Mouse (Mus musculus) hindbrain, embryonic 11.5 days (tissue): ENCODE measurements around the gene Mmachc. TPM values are rescaled to one million over a fixed set of nuclear protein-coding genes. Genes with fewer than 3 reads are reported as not detected.

Source experiments
- ATAC-seq: fragments of 200-750 bp; cut with Nextera tagmentation; 2 replicates; pipeline ENCODE4 v1.8.0; 2017; ENCODE audit warnings: mild to moderate bottlenecking, moderate TSS enrichment, moderate library complexity; ENCODE audit not compliant: low FRiP score
- DNase-seq: peaks from one replicate; pipeline ENCODE4 v3.0.0-alpha.2; 2015; ENCODE audit warnings: low spot score
- H3K27ac ChIP-seq: fragments of 300-500 bp; sonication (generic); 2 replicates; pipeline ENCODE4 v1.5.1; 2014; ENCODE audit warnings: mild to moderate bottlenecking, low read depth, low read length
- H3K27me3 ChIP-seq: fragments of 300-500 bp; sonication (generic); 2 replicates; pipeline ENCODE4 v1.6.1; 2014; ENCODE audit warnings: mild to moderate bottlenecking, low read length, moderate library complexity, mixed read lengths; ENCODE audit not compliant: control insufficient read depth, insufficient read depth
- H3K36me3 ChIP-seq: fragments of 300-500 bp; sonication (generic); 2 replicates; pipeline ENCODE4 v1.6.1; 2014; ENCODE audit warnings: mild to moderate bottlenecking, low read length, moderate library complexity, mixed read lengths; ENCODE audit not compliant: control insufficient read depth, insufficient read depth
- H3K4me1 ChIP-seq: fragments of 300-500 bp; sonication (generic); replicated peaks from 2 replicates; pipeline ENCODE4 v1.6.1; 2014; ENCODE audit warnings: low read length, mixed read lengths; ENCODE audit not compliant: control insufficient read depth, insufficient read depth
- H3K4me2 ChIP-seq: fragments of 300-500 bp; sonication (generic); replicated peaks from 2 replicates; pipeline ENCODE4 v1.6.1; 2014; ENCODE audit warnings: mild to moderate bottlenecking, low read depth, low read length
- H3K4me3 ChIP-seq: fragments of 300-500 bp; sonication (generic); 2 replicates; pipeline ENCODE4 v1.5.1; 2014; ENCODE audit warnings: low read depth, low read length
- H3K9ac ChIP-seq: fragments of 300-500 bp; sonication (generic); 2 replicates; pipeline ENCODE4 v1.6.1; 2014; ENCODE audit warnings: low read depth, low read length
- H3K9me3 ChIP-seq: fragments of 300-500 bp; sonication (generic); 2 replicates; pipeline ENCODE4 v1.6.1; 2016; ENCODE audit warnings: low read length; ENCODE audit not compliant: control insufficient read depth
- WGBS: fragments of 180-500 bp; shearing (Covaris S2); extraction: QIAGEN DNeasy Blood & Tissue Kit; methylation state at CpG from one replicate; pipeline ENCODE4 v1.1.7; 2014; 5-methylcytosine and 5-hydroxymethylcytosine counted together
- polyA plus RNA-seq: library from polyadenylated mRNA; unstranded; fragments of >200 nt; fragmentation: Nextera tagmentation; extraction: Ambion mirVana; gene quantifications from 2 replicates; pipeline ENCODE4 v1.2.1, GENCODE M21; 2014

The Mmachc gene
- polyA plus RNA-seq = 23.3 and 30.9 TPM in 2 replicates

DNA sequence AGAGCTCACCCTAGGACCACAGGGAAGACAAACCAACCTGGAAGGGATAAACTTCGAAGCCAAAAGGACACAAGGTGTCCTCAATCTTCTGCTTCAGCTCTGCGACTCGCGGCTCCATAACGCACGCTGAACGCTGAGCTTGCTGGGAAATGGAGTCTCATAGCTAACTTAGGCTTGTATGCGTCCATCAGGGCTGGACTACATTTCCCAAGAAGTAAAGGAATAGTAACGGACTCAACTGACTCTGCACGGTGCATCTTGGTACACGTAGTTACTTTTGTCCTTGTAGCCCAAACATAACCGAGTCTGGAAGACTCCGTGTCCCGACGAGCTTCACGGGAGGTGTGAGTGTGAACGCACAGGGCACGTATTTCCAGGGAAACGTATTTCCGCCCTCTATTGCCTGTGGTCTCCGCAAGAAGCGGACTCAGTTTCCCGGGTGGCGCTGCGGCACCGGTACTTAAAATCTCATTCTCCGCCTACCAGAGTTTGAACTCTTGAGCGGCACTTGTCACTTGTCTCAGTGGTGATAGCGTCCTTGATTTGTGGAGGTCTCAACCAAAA is at the start of gene Mmachc, which contains the start of gene Ccdc163:
Mmachc (minus strand) TSS at position 206 of the 564 bp plus-strand sequence.
Ccdc163 (plus strand) TSS at position 309 of the 564 bp plus-strand sequence.
- no peaks in the 10 kb centered on the region for H3K36me3 ChIP-seq
- peak within 1 kb of the TSS; percentile 70 for H3K9ac ChIP-seq
- under 1% methylated on average over 29 of the region's 29 CpGs for WGBS
- DNase-seq (peak; percentile 88), ATAC-seq (peak; percentile 99)
- no peaks in the 10 kb centered on the region for H3K9me3 ChIP-seq
- 0 out of 2 replicates have a peak within 1 kb of the TSS, but pooled peaks have one; percentile 17 for H3K27ac ChIP-seq
- H3K27me3 ChIP-seq = no peaks in the 10 kb centered on the region
- H3K4me3 ChIP-seq = peak within 1 kb of the TSS; percentile 59
- H3K4me2 ChIP-seq = peak within 1 kb of the TSS; percentile 74
- H3K4me1 ChIP-seq = peaks cover 2% of the 10 kb centered on the region; the same call in 1 of the 2 replicates

DNA sequence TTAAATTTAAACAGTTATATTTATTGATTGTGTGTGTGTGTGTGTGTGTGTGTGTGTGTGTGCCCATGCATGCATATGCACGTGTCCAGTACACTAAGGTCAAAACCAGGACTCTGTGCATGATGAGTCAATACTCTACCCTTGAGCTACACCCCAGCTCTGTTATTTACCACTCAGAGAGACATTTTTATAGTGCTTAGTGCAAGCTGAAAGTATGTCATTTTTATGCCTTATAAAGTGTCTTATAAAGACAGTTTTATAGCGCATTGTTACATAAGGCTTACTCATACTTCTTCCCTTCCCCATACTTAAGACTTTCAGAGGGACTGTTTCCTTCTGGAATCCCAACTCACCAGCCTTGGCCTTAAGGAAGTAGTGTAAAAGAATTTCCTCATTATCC is 41.5 kb upstream of the Mmachc start:
- DNase-seq = no peak
- Histone ChIP-seq H3K27me3 (no peaks in the 10 kb centered on the region), H3K36me3 (no peaks in the 10 kb centered on the region), H3K4me3 (no peak overlapping the region), H3K4me2 (no peak overlapping the region), H3K9ac (no peak overlapping the region), H3K9me3 (no peaks in the 10 kb centered on the region), H3K4me1 (no peaks in the 10 kb centered on the region), H3K27ac (no peak overlapping the region)
- no peak for ATAC-seq
- 95% methylated on average over 2 of the region's 2 CpGs for whole genome bisulfite sequencing

DNA sequence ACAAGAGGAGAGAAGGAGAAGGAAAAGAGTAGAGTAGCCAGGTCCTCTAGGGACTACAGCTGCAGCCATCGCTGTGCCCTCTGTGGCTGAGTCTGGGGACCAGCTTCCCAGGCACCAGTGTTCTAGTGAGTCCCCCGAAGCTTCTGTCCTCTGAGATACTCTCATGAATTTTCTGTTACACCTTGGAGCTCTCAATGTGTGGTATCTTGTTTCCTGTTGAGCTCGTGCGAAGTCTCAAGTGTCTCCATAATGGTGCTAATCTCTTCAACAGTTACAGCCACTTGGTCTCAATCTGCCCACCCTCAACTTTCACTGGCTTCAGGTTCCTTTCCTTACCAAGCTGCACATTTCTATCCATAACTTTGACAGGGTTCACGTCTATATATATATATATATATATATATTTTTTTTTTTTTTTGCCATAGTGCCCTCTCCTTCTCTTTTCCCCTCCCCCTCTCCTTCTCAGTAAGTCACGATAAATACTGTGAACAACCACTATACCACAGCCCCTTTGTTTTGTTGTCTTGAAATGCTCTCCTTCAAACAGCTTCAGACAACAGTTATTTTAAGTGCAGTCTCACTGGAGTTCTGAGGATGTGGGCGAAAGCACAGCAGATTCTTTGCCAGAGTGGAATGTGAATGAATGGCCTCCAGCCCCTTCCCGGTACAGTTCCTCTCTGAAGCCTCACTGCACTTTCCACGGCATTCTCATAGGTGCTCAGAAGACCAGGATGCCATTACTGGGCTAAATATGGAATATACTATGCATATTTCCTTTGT is 31.0 kb upstream of the Mmachc start:
- ATAC-seq (no peak), DNase-seq (no peak)
- Histone ChIP-seq H3K27ac (no peak overlapping the region), H3K9ac (no peak overlapping the region), H3K27me3 (no peaks in the 10 kb centered on the region), H3K36me3 (no peaks in the 10 kb centered on the region), H3K4me2 (no peak overlapping the region), H3K4me1 (no peaks in the 10 kb centered on the region), H3K4me3 (no peak overlapping the region), H3K9me3 (no peaks in the 10 kb centered on the region)
- WGBS = 88% methylated on average over 9 of the region's 9 CpGs

DNA sequence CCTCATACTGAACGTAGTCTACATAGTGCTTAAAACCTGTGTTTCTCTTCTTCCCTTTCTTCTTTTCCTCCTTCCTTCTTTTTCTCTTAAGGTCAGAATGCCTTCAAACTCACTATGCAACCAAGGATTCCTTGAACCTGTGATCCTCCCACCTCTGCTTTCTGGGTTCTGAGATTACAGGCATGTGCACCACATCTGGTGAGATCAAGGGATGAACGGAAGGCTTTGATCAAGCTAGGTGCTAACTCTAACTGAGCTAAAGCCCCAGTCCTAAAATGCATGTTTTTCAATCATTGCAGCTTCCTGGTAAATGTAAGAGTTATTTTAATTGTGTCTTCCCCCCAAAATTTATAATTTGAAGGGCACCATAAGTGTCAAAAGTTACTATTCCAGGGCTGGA is 26.8 kb upstream of the Mmachc start:
- DNase-seq (no peak), ATAC-seq (no peak)
- Histone ChIP-seq H3K27me3 (no peaks in the 10 kb centered on the region), H3K9me3 (no peaks in the 10 kb centered on the region), H3K36me3 (no peaks in the 10 kb centered on the region), H3K4me2 (no peak overlapping the region), H3K4me3 (no peak overlapping the region), H3K27ac (no peak overlapping the region), H3K4me1 (no peaks in the 10 kb centered on the region), H3K9ac (no peak overlapping the region)
- WGBS = 86% methylated on average over 2 of the region's 2 CpGs

DNA sequence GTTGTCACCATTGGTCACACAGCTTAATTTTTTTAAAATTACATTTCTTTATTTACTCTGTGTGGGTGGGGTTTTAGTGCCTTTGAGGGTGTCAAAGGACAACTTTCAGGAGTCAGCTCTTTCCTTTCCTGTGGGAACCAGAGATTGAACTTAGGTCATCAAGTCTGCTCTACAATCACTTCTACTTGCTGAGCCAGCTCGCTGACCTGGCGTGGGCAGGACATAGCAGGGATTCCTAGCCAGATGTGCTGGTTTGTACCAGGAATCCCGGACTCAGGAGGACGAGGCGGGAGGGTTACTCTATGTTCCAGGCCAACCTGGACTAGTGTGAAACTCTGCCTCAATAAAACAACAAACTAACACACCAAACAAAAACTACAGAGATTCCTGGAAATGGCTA is 24.1 kb upstream of the Mmachc start:
- H3K27me3 ChIP-seq = no peaks in the 10 kb centered on the region
- no peak for DNase-seq
- H3K4me3 ChIP-seq = no peak overlapping the region
- no peak overlapping the region for H3K27ac ChIP-seq
- no peak overlapping the region for H3K4me2 ChIP-seq
- H3K36me3 ChIP-seq = no peaks in the 10 kb centered on the region
- no peak overlapping the region for H3K9ac ChIP-seq
- no peaks in the 10 kb centered on the region for H3K4me1 ChIP-seq
- 68% methylated on average over 5 of the region's 5 CpGs for WGBS
- no peak for ATAC-seq
- H3K9me3 ChIP-seq = no peaks in the 10 kb centered on the region

DNA sequence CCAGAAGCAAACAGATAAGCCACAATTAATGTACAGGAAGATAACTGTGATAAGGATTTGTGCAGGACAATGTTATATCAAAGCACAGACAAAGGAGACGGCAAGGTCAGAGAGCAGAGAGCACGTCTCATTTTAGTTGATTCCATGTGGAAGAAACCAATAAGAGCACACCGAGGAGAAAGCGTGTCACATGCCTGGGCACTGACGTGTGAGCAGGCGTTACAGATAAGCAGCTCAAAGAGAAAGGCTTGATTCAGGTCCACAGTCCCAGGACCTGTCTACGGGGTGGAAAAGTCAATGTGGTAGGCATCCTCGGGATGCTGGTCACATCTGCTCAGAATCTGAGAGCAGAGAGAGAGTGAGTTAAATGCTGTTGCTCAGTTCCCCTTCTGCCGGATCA is 22.9 kb upstream of the Mmachc start:
- no peaks in the 10 kb centered on the region for H3K27me3 ChIP-seq
- DNase-seq = no peak
- WGBS = 91% methylated on average over 9 of the region's 9 CpGs
- H3K36me3 ChIP-seq = no peaks in the 10 kb centered on the region
- no peaks in the 10 kb centered on the region for H3K9me3 ChIP-seq
- no peak for ATAC-seq
- H3K9ac ChIP-seq = no peak overlapping the region
- no peak overlapping the region for H3K4me3 ChIP-seq
- no peak overlapping the region for H3K27ac ChIP-seq
- H3K4me1 ChIP-seq = no peaks in the 10 kb centered on the region
- no peak overlapping the region for H3K4me2 ChIP-seq

DNA sequence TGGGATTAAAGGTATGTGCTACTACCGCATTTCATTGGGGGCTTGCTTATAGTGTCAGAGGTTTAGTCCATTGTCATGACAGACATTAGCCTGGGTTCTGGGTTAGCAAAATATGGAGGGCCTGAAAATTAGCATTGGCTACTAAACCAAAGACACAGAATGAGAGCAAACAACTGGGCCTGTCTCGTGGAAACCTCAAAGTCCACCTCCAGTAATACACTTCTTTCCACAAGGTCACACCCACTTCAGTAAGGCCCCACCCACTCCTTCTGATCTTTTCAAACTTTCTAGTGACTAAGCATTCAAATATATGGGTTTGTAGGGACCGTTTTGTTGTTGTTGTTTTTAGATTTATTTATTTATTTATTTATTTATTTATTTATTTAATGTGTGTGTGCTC is 21.3 kb upstream of the Mmachc start:
- DNase-seq = no peak
- H3K4me1 ChIP-seq = no peaks in the 10 kb centered on the region
- no peaks in the 10 kb centered on the region for H3K36me3 ChIP-seq
- no peak for ATAC-seq
- no peaks in the 10 kb centered on the region for H3K27me3 ChIP-seq
- WGBS = 90% methylated on average over 3 of the region's 3 CpGs
- H3K9ac ChIP-seq = no peak overlapping the region
- no peak overlapping the region for H3K4me3 ChIP-seq
- H3K9me3 ChIP-seq = no peaks in the 10 kb centered on the region
- no peak overlapping the region for H3K4me2 ChIP-seq
- H3K27ac ChIP-seq = no peak overlapping the region

DNA sequence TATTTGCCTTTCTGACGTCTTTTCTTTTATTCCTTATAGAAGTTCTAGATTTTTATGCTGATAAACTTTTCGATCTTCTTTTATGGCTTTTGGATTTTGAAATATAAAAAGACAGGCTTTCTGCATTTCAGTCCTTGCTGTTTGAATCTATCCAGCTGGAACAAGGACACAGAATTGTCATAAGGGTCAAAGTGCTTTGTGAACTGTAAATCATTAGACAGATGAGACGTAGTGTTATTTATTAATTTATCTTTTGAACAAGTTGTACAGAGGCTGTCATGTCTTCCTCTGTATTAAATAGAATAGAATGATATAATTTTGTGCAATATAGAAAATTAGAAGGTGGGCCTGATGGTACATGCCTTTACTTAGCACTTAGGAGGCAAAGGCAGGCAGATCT is 19.2 kb upstream of the Mmachc start:
- WGBS = 84% methylated on average over 3 of the region's 3 CpGs
- H3K9me3 ChIP-seq = no peaks in the 10 kb centered on the region
- no peaks in the 10 kb centered on the region for H3K36me3 ChIP-seq
- H3K9ac ChIP-seq = no peak overlapping the region
- H3K4me3 ChIP-seq = no peak overlapping the region
- H3K27me3 ChIP-seq = 0 out of 2 replicates have a peak, but pooled peaks cover 2% of the 10 kb centered on the region
- ATAC-seq (no peak), DNase-seq (no peak)
- no peaks in the 10 kb centered on the region for H3K4me1 ChIP-seq
- H3K4me2 ChIP-seq = no peak overlapping the region
- H3K27ac ChIP-seq = no peak overlapping the region

DNA sequence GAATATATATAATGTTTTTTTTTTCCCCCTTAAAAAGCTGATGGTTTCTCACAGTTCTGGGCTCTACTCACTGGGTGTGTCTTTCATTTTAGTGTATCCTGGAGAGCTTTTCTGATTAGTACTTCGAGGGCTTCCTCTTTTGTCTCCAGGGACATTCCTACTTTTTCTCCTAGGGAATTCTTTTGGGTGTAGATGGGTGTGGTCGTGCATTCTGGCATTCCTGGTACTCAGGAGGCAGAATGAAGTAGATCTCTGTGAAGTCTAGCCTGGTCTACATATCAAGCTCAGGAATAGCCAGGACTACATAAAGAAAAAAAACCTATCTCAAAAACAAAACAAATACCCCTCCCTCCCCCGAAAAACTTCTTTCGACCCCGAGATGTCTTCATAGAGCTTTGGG is 17.2 kb upstream of the Mmachc start:
- 84% methylated on average over 5 of the region's 5 CpGs for WGBS
- no peaks in the 10 kb centered on the region for H3K9me3 ChIP-seq
- H3K4me1 ChIP-seq = 0 out of 2 replicates have a peak, but pooled peaks cover 2% of the 10 kb centered on the region
- H3K27me3 ChIP-seq = 0 out of 2 replicates have a peak, but pooled peaks cover 2% of the 10 kb centered on the region
- H3K4me3 ChIP-seq = no peak overlapping the region
- ATAC-seq (no peak), DNase-seq (no peak)
- H3K4me2 ChIP-seq = no peak overlapping the region
- no peak overlapping the region for H3K27ac ChIP-seq
- no peaks in the 10 kb centered on the region for H3K36me3 ChIP-seq
- H3K9ac ChIP-seq = no peak overlapping the region
